Mouse (Mus musculus) kidney, adult 11 months (tissue): Measurements from ENCODE around the gene Chrnb1.

Experiments
- DNase-seq: peaks from one replicate; pipeline ENCODE4 v3.0.0; 2022

Gene Chrnb1

DNA sequence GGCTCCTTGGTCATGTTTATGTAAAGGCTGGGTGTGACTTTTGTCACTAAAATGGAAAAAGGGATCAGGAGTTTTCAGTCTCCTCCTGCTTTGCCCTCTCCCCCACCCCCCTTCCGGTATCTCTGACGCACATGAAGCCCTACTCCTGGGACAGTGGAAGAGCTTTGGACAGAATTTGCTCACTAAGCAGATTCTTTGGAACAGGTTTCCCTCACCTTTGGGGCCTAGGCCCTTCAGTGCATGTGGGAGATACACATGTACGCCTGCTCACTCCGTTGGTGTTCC lies 28.2 kb downstream of the Chrnb1 start:
- no peak for DNase-seq

GRCm38 (mm10) chr11:69766872-69767624 lies 28.7 kb downstream of the Chrnb1 start:
- DNase-seq, result peak; percentile 24

- DNase-seq, result peak; percentile 64
Measured at GRCm38 (mm10) chr11:69766126-69766609, 29.6 kb downstream of the Chrnb1 start.

- peak; percentile 27 for DNase-seq
Measured at GRCm38 (mm10) chr11:69765221-69766125, 30.3 kb downstream of the Chrnb1 start, which contains the start of gene Zbtb4. Zbtb4 (plus strand) TSS chr11:69765912.

DNA sequence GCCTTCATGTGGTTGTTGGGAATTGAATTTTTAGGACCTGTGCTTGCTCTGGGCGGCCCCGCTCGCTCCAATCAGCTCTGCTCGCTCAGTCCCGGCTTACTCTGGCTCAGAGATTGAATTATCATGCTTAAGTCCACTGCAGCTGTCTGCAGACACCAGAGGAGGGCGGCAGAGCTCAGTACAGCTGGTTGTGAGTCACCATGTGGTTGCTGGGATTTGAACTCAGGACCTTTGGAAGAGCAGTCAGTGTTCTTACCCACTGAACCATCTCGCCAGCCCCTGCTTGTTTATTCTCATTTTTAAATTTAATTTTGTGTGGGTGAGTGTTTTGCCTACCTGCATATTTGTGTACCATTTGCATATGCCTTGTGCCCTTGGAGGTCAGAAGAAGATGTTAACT lies 32.2 kb downstream of the Chrnb1 start:
- DNase-seq, result no peak

- no peak for DNase-seq
Measured at GRCm38 (mm10) chr11:69761868-69762267, 33.9 kb downstream of the Chrnb1 start, which contains the start of gene Slc35g3. Slc35g3 (minus strand) TSS chr11:69761968.

GRCm38 (mm10) chr11:69760901-69761200 lies 34.9 kb downstream of the Chrnb1 start:
- no peak for DNase-seq

GRCm38 (mm10) chr11:69760160-69760900 lies 35.4 kb downstream of the Chrnb1 start:
- no peak for DNase-seq

GRCm38 (mm10) chr11:69758971-69759721 lies 36.6 kb downstream of the Chrnb1 start:
- peak; percentile 93 for DNase-seq

GRCm38 (mm10) chr11:69758478-69758970 lies 37.2 kb downstream of the Chrnb1 start, which contains the start of gene Polr2a:
Polr2a (minus strand) TSS chr11:69758637.
- peak; percentile 96 for DNase-seq

- DNase-seq, result peak; percentile 95
Measured at GRCm38 (mm10) chr11:69758090-69758456, 37.7 kb downstream of the Chrnb1 start.

DNA sequence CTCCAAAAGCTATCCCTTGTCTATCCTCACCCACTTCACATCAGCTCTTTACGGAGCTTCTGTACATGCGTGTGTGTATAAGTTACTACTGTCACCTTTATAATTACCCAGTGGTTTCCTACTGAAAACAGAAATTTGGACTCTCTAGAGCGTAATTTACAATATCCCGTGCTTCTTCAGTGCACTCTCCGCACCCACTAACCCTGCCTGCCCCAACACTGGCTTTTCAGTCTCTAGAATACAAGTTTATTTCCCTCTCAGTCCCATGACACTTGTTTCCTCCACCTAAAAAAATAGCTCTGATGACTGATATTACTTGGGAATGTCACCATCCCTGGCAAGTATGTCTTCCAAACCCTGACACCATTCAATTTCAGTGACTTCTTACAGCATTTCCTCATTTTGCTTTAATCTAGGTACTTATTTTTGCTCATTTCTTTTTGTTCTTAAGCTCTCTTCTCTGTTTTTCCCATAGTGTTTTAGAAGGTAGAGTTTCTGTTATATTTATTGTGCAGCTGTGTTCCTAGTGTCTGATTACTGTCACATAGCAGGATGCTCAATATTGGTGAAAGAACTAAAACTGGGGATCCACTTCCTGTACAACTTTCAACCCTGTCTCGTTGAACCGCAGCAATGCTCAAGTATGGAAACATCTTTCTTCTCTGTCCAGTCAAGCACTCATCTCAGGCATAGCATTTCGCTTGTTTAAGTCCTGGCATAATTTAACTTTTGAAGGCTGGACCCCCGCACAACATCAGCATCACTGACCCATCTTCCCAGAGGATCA lies 38.2 kb downstream of the Chrnb1 start:
- DNase-seq, result no peak

GRCm38 (mm10) chr11:69754701-69755100 lies 41.0 kb downstream of the Chrnb1 start:
- no peak for DNase-seq

- no peak for DNase-seq
Measured at GRCm38 (mm10) chr11:69754233-69754632, 41.5 kb downstream of the Chrnb1 start.

GRCm38 (mm10) chr11:69752686-69753085 lies 43.1 kb downstream of the Chrnb1 start:
- no peak for DNase-seq

- no peak for DNase-seq
Measured at GRCm38 (mm10) chr11:69751635-69752034, 44.1 kb downstream of the Chrnb1 start.
